Mouse (Mus musculus) kidney, adult 2 months (tissue): ENCODE measurements around the gene Prkd3. TPM values are rescaled to one million over a fixed set of nuclear protein-coding genes. Genes with fewer than 3 reads are reported as not detected.
A peak's percentile ranks its signal among the peaks of the same experiment; 100 is the strongest.

Experiments
- DNase-seq: peaks from one replicate; pipeline ENCODE4 v3.0.0; 2021
- H3K27ac ChIP-seq: fragments of 200-500 bp; 2 replicates; pipeline ENCODE4 v1.5.1; 2012; ENCODE audit warnings: low read depth, low read length, control low read depth, inconsistent platforms; ENCODE audit not compliant: insufficient read depth
- H3K27me3 ChIP-seq: fragments of 200-500 bp; replicated peaks from 2 replicates; pipeline ENCODE4 v1.6.1; 2012; ENCODE audit warnings: mild to moderate bottlenecking, moderate library complexity, low read length, inconsistent platforms; ENCODE audit not compliant: control insufficient read depth, insufficient read depth
- H3K36me3 ChIP-seq: fragments of 200-500 bp; 2 replicates; pipeline ENCODE4 v1.6.1; 2012; ENCODE audit warnings: mild to moderate bottlenecking, moderate library complexity, low read length, inconsistent platforms; ENCODE audit not compliant: control insufficient read depth, insufficient read depth
- H3K4me1 ChIP-seq: fragments of 200-500 bp; 2 replicates; pipeline ENCODE4 v1.6.1; 2011; ENCODE audit warnings: low read length; ENCODE audit not compliant: control insufficient read depth, insufficient read depth
- H3K4me3 ChIP-seq: fragments of 200-500 bp; 2 replicates; pipeline ENCODE4 v1.5.1; 2011; ENCODE audit warnings: mild to moderate bottlenecking, low read depth, low read length, control low read depth; ENCODE audit not compliant: insufficient read depth
- CTCF ChIP-seq: fragments of 200-500 bp; conservative IDR thresholded peaks from 2 replicates; pipeline ENCODE4 v1.5.1; 2011; ENCODE audit warnings: low read depth, mild to moderate bottlenecking, control low read depth, low read length, moderate library complexity, mixed read lengths; ENCODE audit not compliant: insufficient read depth, insufficient read length
- POLR2A ChIP-seq: fragments of 200-500 bp; IDR thresholded peaks from one replicate; pipeline ENCODE4 v1.6.1; 2011; ENCODE audit warnings: low read depth, low read length, control low read depth
- WGBS: fragments of 180-500 bp; shearing (Covaris S2); methylation state at CpG from one replicate; pipeline ENCODE4 v1.1.7; 2018; 5-methylcytosine and 5-hydroxymethylcytosine counted together
- polyA plus RNA-seq: library from polyadenylated mRNA; depleted of rRNA; stranded (reverse); fragments of >200 nt; gene quantifications from 2 replicates; pipeline ENCODE4 v1.2.3, GENCODE M21; 2012

Prkd3 gene
- polyA plus RNA-seq, 1 experiment: 10.3 TPM

- Histone ChIP-seq H3K27ac (no peak overlapping the region), H3K4me1 (no peaks in the 10 kb centered on the region), H3K4me3 (no peak overlapping the region), H3K27me3 (no peaks in the 10 kb centered on the region), H3K36me3 (no peaks in the 10 kb centered on the region)
- DNase-seq: no peak
- TF ChIP-seq CTCF (no peak), POLR2A (no peak)
- 85% methylated on average over 4 of the region's 4 CpGs for WGBS
These were observed 3.9 kb upstream of the Prkd3 start for GRCm38 (mm10) chr17:79024544-79024943.

- H3K4me3 ChIP-seq: no peak overlapping the region
- no peaks in the 10 kb centered on the region for H3K27me3 ChIP-seq
- 27% methylated on average over 3 of the region's 3 CpGs for WGBS
- DNase-seq: no peak
- no peaks in the 10 kb centered on the region for H3K4me1 ChIP-seq
- H3K36me3 ChIP-seq: no peaks in the 10 kb centered on the region
- TF ChIP-seq POLR2A (no peak), CTCF (no peak)
- no peak overlapping the region for H3K27ac ChIP-seq
These were observed 2.1 kb upstream of the Prkd3 start for GRCm38 (mm10) chr17:79022746-79023145.

GRCm38 (mm10) chr17:79020984-79021335, 344 bp upstream of the Prkd3 start:
- 2% methylated on average over 24 of the region's 24 CpGs for WGBS
- H3K4me1 ChIP-seq: no peaks in the 10 kb centered on the region; the same call in 1 of the 2 replicates
- no peaks in the 10 kb centered on the region for H3K36me3 ChIP-seq
- no peaks in the 10 kb centered on the region for H3K27me3 ChIP-seq
- TF ChIP-seq POLR2A (no peak), CTCF (no peak)
- no peak overlapping the region for H3K27ac ChIP-seq
- H3K4me3 ChIP-seq: peak overlapping the region; percentile 67
- DNase-seq: no peak

- no peaks in the 10 kb centered on the region; the same call in 1 of the 2 replicates for H3K4me1 ChIP-seq
- no peaks in the 10 kb centered on the region for H3K27me3 ChIP-seq
- H3K4me3 ChIP-seq: peak overlapping the region; percentile 67
- peak; percentile 47 for DNase-seq
- H3K27ac ChIP-seq: peak overlapping the region; percentile 51
- no peaks in the 10 kb centered on the region for H3K36me3 ChIP-seq
- 8% methylated on average over 18 of the region's 18 CpGs for WGBS
- no peak for TF ChIP-seq POLR2A
- TF ChIP-seq CTCF: no peak
These were observed 849 bp downstream of the Prkd3 start for GRCm38 (mm10) chr17:79019726-79020207.

- peak; percentile 25 for DNase-seq
- WGBS: 31% methylated on average over 9 of the region's 9 CpGs
These were observed 2.2 kb downstream of the Prkd3 start for GRCm38 (mm10) chr17:79018422-79018821.

GRCm38 (mm10) chr17:79015831-79016230, 4.8 kb downstream of the Prkd3 start:
- Histone ChIP-seq H3K36me3 (no peaks in the 10 kb centered on the region), H3K4me1 (no peaks in the 10 kb centered on the region; the same call in 1 of the 2 replicates), H3K4me3 (no peak overlapping the region), H3K27me3 (no peaks in the 10 kb centered on the region), H3K27ac (no peak overlapping the region)
- 67% methylated on average over 10 of the region's 10 CpGs for WGBS
- TF ChIP-seq POLR2A (no peak), CTCF (no peak)
- no peak for DNase-seq

More at GRCm38 (mm10) chr17:79018422-79018821, 2.2 kb downstream of the Prkd3 start:
- no peak for TF ChIP-seq POLR2A
- TF ChIP-seq CTCF: no peak
- no peak overlapping the region for H3K27ac ChIP-seq
- H3K4me1 ChIP-seq: no peaks in the 10 kb centered on the region; the same call in 1 of the 2 replicates
- H3K4me3 ChIP-seq: no peak overlapping the region
- H3K27me3 ChIP-seq: no peaks in the 10 kb centered on the region
- H3K36me3 ChIP-seq: no peaks in the 10 kb centered on the region

- H3K4me1 ChIP-seq: no peaks in the 10 kb centered on the region; the same call in 1 of the 2 replicates
- no peak overlapping the region for H3K27ac ChIP-seq
- no peaks in the 10 kb centered on the region for H3K27me3 ChIP-seq
- no peak overlapping the region for H3K4me3 ChIP-seq
- no peaks in the 10 kb centered on the region for H3K36me3 ChIP-seq
- DNase-seq: no peak
- 85% methylated on average over 2 of the region's 2 CpGs for WGBS
- no peak for TF ChIP-seq CTCF
- TF ChIP-seq POLR2A: no peak
These were observed 5.5 kb downstream of the Prkd3 start for GRCm38 (mm10) chr17:79014911-79015685.
